Mouse (Mus musculus): Measurements from ENCODE around the gene Parvb. TPM values are rescaled to one million over a fixed set of nuclear protein-coding genes. Genes with fewer than 3 reads are reported as not detected.

Gene Parvb
- total RNA-seq, 2 experiments from 2014 or later: 28.0 to 30.4 TPM

Other genes starting within 250 kb of the Parvb start
- 10 to 100 TPM; 20.4 to 24.1 TPM for gene Efcab6, start 166.7 kb upstream of the Parvb start, total RNA-seq (2021)
- gene Sult4a1, start 126.3 kb upstream of the Parvb start, total RNA-seq (2021): 100 to 1,000 TPM; 171 to 184 TPM
- not detected for gene Pnpla5, start 108.9 kb upstream of the Parvb start, total RNA-seq (2021)
- gene Pnpla3, start 64.2 kb upstream of the Parvb start, total RNA-seq (2021): 10 to 100 TPM; 12.6 to 13.1 TPM
- gene Samm50, start 39.8 kb upstream of the Parvb start, total RNA-seq (2021): 10 to 100 TPM; 91.1 to 93.9 TPM
- gene Parvg, start 92.0 kb downstream of the Parvb start, total RNA-seq (2021): 1 to 10 TPM; 2.1 to 2.7 TPM
- gene Shisal1, start 215.1 kb downstream of the Parvb start, total RNA-seq (2021): 10 to 100 TPM; 31.5 to 42.0 TPM